Mouse (Mus musculus) brain, embryonic 14.5 days (tissue): ENCODE results near the gene Olah.

Experiments
- CTCF ChIP-seq: fragments of 200-500 bp; IDR thresholded peaks from 2 replicates; pipeline ENCODE4 v1.5.1; 2012; ENCODE audit warnings: inconsistent platforms, mild to moderate bottlenecking, moderate library complexity, borderline replicate concordance; ENCODE audit not compliant: insufficient read depth, insufficient read length; ENCODE audit errors: extremely low read depth
- POLR2A ChIP-seq: fragments of 200-500 bp; IDR thresholded peaks from 2 replicates; pipeline ENCODE4 v1.6.1; 2012; ENCODE audit warnings: mild to moderate bottlenecking, inconsistent platforms, borderline replicate concordance; ENCODE audit not compliant: poor library complexity, insufficient read depth, insufficient read length, severe bottlenecking; ENCODE audit errors: extremely low read depth

DNA sequence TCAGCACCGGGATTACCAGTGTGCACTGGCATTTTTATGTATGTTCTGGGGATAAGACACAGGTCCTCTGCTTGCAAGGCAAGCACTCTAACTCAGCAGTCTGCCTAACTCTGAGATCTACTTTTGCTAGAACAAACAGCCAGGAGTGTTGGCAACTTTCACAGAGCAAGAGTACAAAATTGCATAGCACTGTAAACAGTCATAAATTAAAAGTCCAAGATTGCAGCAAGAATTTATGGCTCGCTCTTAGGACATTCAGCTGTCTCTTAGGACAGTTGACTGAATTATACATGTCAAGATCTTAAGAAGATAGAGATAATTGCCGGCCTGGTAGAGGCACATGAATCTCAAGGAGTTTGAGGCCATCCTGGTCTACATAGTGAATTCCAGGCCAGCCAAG is 40.7 kb downstream of the Olah start:
- no peak for TF ChIP-seq CTCF
- TF ChIP-seq POLR2A, result no peak
